ENCODE assay signal across 8 mouse cellular contexts in the genomic region with DNA sequence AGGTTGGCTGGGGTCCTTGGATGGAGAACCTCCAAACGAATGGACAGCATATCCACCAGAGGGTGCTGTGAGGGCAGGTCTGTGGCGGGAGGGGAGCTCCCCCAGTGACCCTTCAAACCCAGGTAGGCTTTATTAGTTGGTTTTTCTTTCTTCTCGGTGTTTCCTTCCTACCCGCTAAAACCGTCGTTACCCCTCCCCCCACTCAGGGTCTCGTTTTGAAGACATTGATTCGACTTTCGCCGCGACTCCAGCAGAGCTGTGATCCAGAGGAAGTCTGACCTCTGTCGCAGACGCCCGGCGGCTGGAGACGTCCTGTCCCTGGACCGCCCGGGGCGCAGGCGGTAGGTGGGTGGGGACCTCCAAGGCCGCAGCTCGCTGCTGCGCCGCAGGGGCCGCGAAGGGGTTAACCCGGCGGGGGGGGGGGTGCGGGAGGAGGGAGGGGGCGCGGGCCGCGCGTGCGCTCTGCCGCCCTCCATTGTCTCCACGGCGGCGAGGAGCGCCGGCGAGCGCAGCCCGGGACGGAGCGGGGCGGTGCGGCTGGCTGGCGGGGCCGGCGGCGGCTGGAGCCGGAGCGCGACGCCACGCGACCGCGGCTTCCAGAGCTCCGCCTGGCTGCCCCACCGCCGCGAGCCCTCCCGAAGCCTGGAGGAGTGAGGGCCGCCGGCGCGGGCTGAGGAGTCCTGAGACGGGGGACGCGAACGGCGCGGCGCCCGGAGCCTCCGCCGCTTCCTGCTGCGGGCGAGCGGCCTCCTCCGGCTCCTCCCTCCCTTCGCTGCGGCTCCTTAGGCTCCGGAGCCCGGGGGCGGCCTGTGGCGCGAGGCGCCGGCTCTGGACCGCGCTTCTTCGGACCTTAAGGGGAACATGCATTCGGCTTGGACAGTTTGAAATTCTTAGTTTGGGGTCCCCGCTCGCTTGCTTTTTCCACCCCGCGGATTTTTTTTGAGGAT. TPM values are rescaled to one million over a fixed set of nuclear protein-coding genes. Genes with fewer than 3 reads are reported as not detected.
A peak's percentile ranks its signal among the peaks of the same experiment; 100 is the strongest.
DNase-seq lines count a peak whose midpoint lies in the region; ATAC-seq and TF ChIP-seq lines count a peak whose summit lies in the region.

A gene (plus strand): TSS at position 67 of the 947 bp plus-strand sequence.

- no peak; the same call in 1 of the 2 replicates for TF ChIP-seq POLR2A in lung, adult 2 months (IDR thresholded peaks at IDR 0.05; ENCODE audit: borderline replicate concordance, extremely low read depth, low read depth, low read length)
- TF ChIP-seq POLR2A in thymus, adult 2 months (IDR thresholded peaks at IDR 0.05; ENCODE audit: control insufficient read depth, extremely low read depth, insufficient read depth, low read length, poor library complexity): peak; percentile 98

- peak within 1 kb of the TSS; percentile 95 for H3K4me2 ChIP-seq in forebrain, embryonic 15.5 days (replicated peaks)

- peak; percentile 56 for TF ChIP-seq CTCF in lung, adult 2 months (IDR thresholded peaks at IDR 0.05; ENCODE audit: insufficient read depth, low read length)
- peak; percentile 22; the same call in 1 of the 2 replicates for TF ChIP-seq CTCF in thymus, adult 2 months (IDR thresholded peaks at IDR 0.05; ENCODE audit: borderline replicate concordance, control insufficient read depth, extremely low read depth, insufficient read depth, low read length, poor library complexity)

- intact Hi-C loops in heart, postnatal 14 days (cut with DNase I): loop anchor here (1.0 to 10.0 kb wide), 2 partner anchors 90 to 192 kb away; no protein-coding TSS in a partner anchor

- in situ Hi-C loops in ES-E14 (cut with MboI; ENCODE audit: low sequenced_read_pairs in 2 of 2, unreplicated experiment in 2 of 2): no loop called here

- H3K36me3 ChIP-seq in ES-E14 (ENCODE audit: control insufficient read depth, insufficient read depth, low read length, poor library complexity, severe bottlenecking): no peaks in the 10 kb centered on the region
- H3K36me3 ChIP-seq in forebrain, embryonic 15.5 days: no peaks in the 10 kb centered on the region
- no peaks in the 10 kb centered on the region for H3K36me3 ChIP-seq in thymus, adult 2 months (ENCODE audit: control insufficient read depth, insufficient read depth, low read length)

- peak within 1 kb of the TSS; percentile 92 for H3K9ac ChIP-seq in ES-E14 (ENCODE audit: insufficient read depth, low read depth, low read length, poor library complexity, severe bottlenecking)
- peak within 1 kb of the TSS; percentile 98 for H3K9ac ChIP-seq in forebrain, embryonic 15.5 days (replicated peaks)

- peaks cover 3 to 19% of the 10 kb centered on the region in 2 experiments; a peak in 3 of 4 replicates for H3K4me1 ChIP-seq in ES-E14 (ENCODE audit: control insufficient read depth in 2 of 2, insufficient read depth in 2 of 2, low read length in 2 of 2, poor library complexity in 1 of 2)
- H3K4me1 ChIP-seq in forebrain, embryonic 15.5 days: peaks cover 37% of the 10 kb centered on the region
- peaks cover 15% of the 10 kb centered on the region; the same call in 1 of the 2 replicates for H3K4me1 ChIP-seq in lung, adult 2 months (ENCODE audit: control insufficient read depth, insufficient read depth, low read length)
- H3K4me1 ChIP-seq in thymus, adult 2 months (replicated peaks; ENCODE audit: control insufficient read depth, insufficient read depth, low read length): peaks cover 8% of the 10 kb centered on the region

- ATAC-seq in forebrain, embryonic 15.5 days (replicated peaks): peak; percentile 94
- peak; percentile 79 for ATAC-seq in neutrophil, adult 5-6 weeks (ENCODE audit: extremely low read depth, insufficient number of reproducible peaks, low FRiP score, poor library complexity, severe bottlenecking)

- peak within 1 kb of the TSS; percentile 64 to 96 for H3K4me3 ChIP-seq in ES-E14 (ENCODE audit: insufficient read depth in 1 of 2, low read depth in 1 of 2, low read length in 2 of 2, poor library complexity in 1 of 2, severe bottlenecking in 1 of 2)
- peak within 1 kb of the TSS; percentile 100 for H3K4me3 ChIP-seq in forebrain, embryonic 15.5 days
- peak within 1 kb of the TSS; percentile 80 for H3K4me3 ChIP-seq in lung, adult 2 months (replicated peaks; ENCODE audit: extremely low read depth, low read depth, low read length)
- H3K4me3 ChIP-seq in thymus, adult 2 months (ENCODE audit: control insufficient read depth, insufficient read depth, low read length): peak within 1 kb of the TSS; percentile 86

- H3K9me3 ChIP-seq in ES-E14 (ENCODE audit: control insufficient read depth, insufficient read depth, low read depth, low read length): no peaks in the 10 kb centered on the region
- H3K9me3 ChIP-seq in forebrain, embryonic 15.5 days: no peaks in the 10 kb centered on the region

- no peaks in the 10 kb centered on the region for H3K27me3 ChIP-seq in forebrain, embryonic 15.5 days
- H3K27me3 ChIP-seq in thymus, adult 2 months (ENCODE audit: control insufficient read depth, insufficient read depth, low read length): no peaks in the 10 kb centered on the region

- peak within 1 kb of the TSS; percentile 86 for H3K27ac ChIP-seq in ES-E14 (ENCODE audit: insufficient read depth, low read depth, low read length, poor library complexity, severe bottlenecking)
- H3K27ac ChIP-seq in forebrain, embryonic 15.5 days (replicated peaks): peak within 1 kb of the TSS; percentile 99
- H3K27ac ChIP-seq in thymus, adult 2 months (ENCODE audit: control insufficient read depth, insufficient read depth, low read length): peak within 1 kb of the TSS; percentile 87

- DNase-seq in ES-E14 (ENCODE audit: low read depth, low spot score): peak; percentile 91
- peak; percentile 67 for DNase-seq in cerebellum, adult 11 months
- peak; percentile 81 to 88 for DNase-seq in heart, postnatal 14 days
- no peak for DNase-seq in large intestine, adult 2 months (ENCODE audit: low read depth, low spot score)
- peak; percentile 74 for DNase-seq in lung, adult 2 months
- peak; percentile 75 for DNase-seq in thymus, adult 2 months

- 0% methylated on average over 61 of the region's 100 CpGs for WGBS in forebrain, embryonic 15.5 days
- under 1% methylated on average over 93 of the region's 100 CpGs for WGBS in large intestine, adult 2 months
- under 1% methylated on average over 76 of the region's 100 CpGs for WGBS in lung, adult 2 months
- under 1% methylated on average over 61 of the region's 100 CpGs for WGBS in thymus, adult 2 months

TF ChIP-seq in ES-E14, 5 proteins besides CTCF, POLR2A, EP300 and RAD21:
- no peak for TF ChIP-seq CHD2 (IDR thresholded peaks at IDR 0.05; ENCODE audit: low read depth, low read length)
- no peak for TF ChIP-seq MAFK (IDR thresholded peaks at IDR 0.05; ENCODE audit: insufficient read depth, low read depth, low read length)
- TF ChIP-seq ZNF384 (IDR thresholded peaks at IDR 0.05; ENCODE audit: low read depth, low read length): no peak
- no peak for TF ChIP-seq HCFC1 (IDR thresholded peaks at IDR 0.05; ENCODE audit: borderline replicate concordance, insufficient read depth, low read length)
- no peak for TF ChIP-seq ZC3H11A (IDR thresholded peaks at IDR 0.05; ENCODE audit: borderline replicate concordance, low read depth, low read length)

RNA-seq across cellular contexts. Expression of the gene that starts here (rescaled TPM):
- 38.4 and 51.9 TPM in 2 replicates for total RNA-seq in ES-E14 (2012; rRNA removed)
- 99.8 and 102 TPM in 2 replicates for polyA plus RNA-seq in forebrain, embryonic 15.5 days (2015; fragmentation: Nextera tagmentation; extraction: Ambion mirVana)
- total RNA-seq in heart, postnatal 14 days (2021): 10 to 100 TPM; 62.6 to 72.6 TPM
- 23.5 and 25.9 TPM in 2 replicates for polyA plus RNA-seq in large intestine, adult 2 months (2012; rRNA removed)
- 103 and 116 TPM in 2 replicates for polyA plus RNA-seq in lung, adult 2 months (2012; rRNA removed)
- 83.2 and 95.6 TPM in 2 replicates for total RNA-seq in neutrophil, adult 5-6 weeks (2017)
- 946 and 968 TPM in 2 replicates for polyA plus RNA-seq in thymus, adult 2 months (2012; rRNA removed)
